Mouse (Mus musculus) cerebellum, adult 18-20 months (tissue): ENCODE data around the gene 1600014C23Rik.

Experiments
- DNase-seq, 2 experiments: peaks; one replicate each; pipeline ENCODE4 v3.0.0; 2021

Gene 1600014C23Rik

DNA sequence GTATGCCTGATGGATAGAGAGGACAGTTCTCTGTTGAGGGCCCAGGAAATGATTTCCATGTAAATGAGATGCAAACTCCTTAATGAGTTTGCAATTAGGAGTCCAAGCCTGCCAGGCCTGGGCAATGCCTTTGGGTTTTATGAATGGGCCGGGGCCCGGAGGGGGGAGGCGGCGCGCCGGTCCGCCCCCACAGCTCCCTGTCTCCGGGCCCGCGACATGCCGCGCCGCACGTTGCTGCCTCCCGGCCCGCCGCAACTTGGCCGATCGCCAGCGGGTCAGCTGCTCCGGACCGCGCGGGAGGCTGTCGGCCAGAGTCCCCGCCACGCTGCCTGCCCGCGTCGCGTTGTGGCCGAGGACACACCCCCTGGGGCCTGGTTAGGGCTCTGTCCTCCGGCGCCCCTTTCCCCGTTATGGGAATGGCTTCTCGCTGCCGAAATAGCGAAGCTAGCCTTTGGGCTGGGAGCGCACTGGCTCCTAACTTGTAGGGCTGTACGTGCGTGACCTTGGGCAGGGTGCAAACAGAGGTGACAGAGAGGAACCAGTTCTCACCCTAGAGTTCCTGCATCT lies at the start of gene 1600014C23Rik:
Gene 1600014C23Rik (minus strand): TSS at position 110 of the 567 bp plus-strand sequence.
- DNase-seq, result peak; percentile 68 to 83

DNA sequence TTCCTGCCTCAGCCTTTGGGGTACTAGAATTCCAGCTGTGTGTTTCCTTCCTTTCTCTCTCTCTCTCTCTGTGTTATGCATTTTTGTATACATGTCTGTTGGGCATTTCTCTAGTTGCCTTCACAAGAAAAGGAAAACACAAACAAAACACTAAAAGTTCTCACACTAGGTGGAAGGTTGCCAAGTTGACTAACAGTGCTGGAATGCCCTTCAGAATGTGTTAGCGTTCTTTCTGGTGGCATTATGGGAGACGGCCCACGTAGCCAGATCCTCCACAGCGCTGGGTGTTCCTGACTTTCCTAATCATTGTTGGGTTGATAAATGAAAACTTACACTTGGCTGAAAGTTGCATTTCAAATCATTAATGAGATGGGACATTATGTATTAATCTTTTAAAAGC lies 44.8 kb upstream of the 1600014C23Rik start:
- no peak for DNase-seq

DNA sequence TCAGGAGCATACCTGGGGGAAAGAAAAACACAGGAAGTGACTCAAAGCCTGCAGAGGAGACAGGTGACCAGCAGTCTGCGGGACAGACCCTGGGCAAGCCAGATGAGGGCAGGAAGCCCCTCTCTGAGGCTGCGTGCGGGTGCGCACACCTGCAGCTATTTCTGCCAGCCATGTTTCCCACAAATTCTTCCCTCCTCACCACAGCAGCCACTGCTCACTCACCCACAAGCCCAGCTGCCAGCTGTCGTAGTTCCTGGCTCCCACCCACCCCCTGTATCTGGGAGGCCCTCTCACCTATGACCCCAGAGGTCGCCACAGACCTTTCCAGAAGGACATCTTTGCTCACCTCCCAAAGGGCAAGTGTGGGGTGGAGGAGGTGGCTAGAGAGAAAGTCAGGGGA lies 43.8 kb upstream of the 1600014C23Rik start:
- DNase-seq, result no peak

DNA sequence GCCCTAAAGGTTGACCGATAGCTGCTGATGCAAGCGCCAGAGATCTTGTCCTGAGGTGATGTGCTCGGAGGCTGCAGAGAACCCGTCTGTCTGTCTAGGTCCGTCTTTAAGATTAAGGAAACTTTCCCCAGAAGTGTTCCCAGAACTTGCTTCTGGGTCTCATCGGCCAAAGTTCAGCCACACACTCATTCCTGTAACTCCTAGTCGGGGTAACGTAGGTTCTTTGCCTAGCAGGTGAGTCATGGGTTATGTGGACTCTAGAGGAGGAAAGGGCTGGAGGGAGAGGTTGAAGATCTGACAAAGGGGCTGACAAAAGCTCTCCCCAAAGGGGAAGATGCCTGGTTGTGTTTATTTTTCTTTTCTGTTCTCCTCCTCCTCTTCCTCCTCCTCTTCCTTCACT lies 42.5 kb upstream of the 1600014C23Rik start:
- no peak for DNase-seq

DNA sequence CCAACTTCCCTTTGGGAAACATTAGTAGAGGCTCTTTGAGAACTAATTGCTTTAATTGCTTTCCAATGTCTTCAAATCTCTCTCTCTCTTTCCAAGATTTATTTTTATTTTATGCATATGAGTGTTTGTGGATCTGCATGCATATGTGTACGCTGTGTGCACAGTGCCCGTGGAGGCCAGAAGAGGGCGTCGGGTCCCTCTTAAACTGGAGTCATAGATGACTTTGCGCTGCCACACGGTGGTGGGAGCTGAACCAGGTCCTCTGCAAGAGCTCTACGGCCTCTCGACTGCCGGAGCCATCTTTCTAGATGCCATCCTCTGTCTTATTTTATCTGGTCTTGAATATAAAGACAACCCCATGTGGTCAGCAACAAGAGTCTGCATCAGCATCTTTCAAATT lies 41.8 kb upstream of the 1600014C23Rik start:
- no peak for DNase-seq

DNA sequence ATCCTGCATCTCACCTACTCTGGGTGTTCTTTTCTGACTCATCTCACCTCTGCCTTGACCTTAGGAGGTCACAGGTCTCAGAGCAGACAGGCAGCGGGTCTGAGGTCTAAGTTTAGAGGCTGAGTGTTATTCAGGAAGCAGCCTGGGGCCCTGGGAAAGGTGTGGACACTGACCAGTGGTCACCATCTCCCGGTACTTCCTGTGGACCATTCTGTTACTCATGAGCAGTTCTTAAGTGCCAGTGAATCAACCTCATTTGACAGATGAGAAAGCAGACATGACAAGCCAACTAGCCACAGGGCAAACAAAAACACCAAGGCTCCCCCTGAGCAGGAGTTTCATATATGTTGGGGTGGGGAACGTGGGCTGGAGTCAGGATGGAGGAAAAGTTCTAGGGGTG lies 38.9 kb upstream of the 1600014C23Rik start:
- DNase-seq, result no peak

DNA sequence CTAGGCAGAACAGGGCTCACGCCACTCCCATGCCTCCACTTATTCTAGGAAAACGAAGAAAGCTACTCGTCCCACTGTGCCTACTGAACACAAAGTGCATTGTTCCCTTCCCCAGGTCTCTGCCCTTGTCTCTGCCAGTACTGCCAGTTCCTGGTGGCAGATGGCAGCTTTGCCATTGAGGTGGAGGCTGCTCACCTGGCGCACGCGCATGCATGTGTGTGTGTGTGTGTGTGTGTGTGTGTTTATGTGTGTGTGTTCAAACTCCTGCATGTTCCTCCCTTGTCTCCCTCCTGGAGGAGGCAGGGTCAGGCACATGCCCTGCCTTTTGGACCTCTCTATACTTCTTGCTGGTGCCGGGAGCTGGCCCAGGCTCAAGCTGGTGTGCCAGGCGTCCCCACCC lies 38.5 kb upstream of the 1600014C23Rik start:
- DNase-seq, result peak; percentile 53 to 58

DNA sequence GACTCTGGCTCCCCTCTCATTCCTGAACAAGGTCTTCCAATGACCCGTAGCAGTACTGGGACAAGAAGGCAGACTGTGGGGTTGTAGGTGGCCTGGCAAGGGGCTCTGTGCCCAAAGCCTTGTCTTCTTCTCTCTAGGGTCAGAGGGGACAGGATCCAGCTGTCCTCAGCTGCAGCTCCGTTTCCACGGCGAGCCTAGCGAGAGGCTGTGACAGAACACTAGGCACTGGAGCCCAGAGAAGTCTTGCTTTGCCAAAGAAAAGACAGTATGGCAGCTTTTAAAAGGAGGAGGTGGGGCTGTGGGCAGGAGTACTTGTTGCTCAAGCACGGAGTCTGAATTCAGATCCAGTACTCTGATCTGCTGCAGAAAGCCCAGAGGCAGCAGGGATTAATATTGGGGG lies 36.8 kb upstream of the 1600014C23Rik start:
- no peak for DNase-seq

DNA sequence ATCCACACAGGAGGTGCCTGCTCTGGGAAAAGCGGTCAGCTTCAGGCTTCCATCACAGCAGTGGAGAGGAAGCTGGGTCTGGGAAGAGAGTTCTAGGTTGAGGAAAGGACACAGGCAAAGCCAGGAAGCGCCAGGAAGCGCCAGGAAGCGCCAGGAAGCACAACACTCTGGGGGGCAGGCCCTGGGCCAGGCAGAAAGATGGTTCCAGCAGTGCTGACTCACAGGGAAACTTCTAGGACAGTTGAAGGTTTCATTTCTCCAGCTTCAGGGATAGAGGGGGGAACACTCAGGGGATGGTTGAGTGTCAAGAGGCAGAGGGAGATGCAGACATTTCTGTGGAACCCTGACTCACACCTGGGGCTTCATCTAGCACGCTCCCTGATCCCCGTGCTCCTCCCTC lies 36.2 kb upstream of the 1600014C23Rik start:
- peak; percentile 30 to 41 for DNase-seq

DNA sequence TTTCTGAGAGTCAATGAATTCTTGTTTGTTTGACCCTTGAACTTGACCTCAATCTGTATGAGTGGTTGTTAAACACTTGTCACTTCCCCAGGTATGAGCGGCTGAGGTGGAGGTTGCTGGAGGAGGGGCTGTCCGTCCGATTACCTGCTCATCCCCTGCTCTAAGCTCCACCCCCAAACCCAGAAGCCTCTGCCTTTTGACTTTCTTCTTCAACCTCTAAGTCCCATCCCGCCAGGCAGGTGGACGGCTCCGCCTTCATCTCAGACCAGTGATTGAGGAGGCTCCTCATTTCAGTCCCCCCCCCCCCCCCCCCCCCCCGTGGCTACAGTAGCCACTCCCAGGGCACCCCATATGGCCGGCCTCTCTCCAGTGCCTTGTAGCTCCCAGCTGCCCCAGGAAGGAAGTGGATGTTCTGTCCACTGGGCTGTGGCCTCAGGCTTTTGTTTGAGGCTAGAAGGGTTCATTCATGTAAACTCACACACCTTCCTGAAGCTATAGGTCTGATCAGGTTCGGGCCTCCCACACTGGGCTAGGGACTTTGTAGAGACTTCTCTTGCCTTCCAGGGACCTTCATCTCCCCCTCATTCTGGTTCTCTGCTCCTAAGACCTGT lies 34.0 kb upstream of the 1600014C23Rik start:
- no peak for DNase-seq

DNA sequence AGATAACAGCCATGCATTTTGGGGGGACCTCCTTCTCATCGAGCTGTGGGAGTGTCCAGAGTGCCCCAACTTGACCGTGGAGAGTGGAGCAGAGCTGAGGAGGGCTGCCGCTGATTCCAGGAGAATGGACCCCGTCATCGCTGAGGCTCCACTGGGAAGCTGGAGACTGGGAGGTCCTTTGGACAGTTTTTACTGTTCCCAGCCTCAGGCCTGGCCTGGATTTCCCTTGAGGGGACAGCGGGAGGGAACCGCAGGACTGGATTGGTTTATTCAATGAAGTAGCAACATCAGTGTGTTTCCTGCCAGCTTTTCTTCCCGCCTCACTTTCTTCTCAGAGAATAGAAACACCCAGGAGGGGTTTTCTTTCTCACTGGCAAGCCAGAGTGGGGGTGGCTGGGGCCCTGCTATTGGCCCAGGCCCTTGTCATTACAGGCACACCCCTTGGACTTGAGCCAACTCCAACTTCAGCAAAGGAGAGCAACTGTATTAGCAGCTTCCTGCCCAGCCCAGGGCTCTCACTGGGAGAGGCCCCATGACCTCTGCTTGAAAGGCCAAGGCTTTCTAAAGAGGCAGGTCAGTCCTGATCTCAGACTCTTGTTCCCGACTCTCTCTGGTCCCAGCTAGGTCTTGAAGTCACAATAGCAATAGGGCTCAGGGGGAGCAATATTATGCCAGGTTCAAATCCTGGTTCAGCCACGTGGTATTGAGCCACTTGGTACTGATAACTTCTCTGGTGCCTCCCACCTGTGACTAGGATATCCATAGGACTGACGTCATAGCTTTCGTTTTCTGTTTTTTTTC lies 33.3 kb upstream of the 1600014C23Rik start:
- DNase-seq, result peak; percentile 43 to 50

DNA sequence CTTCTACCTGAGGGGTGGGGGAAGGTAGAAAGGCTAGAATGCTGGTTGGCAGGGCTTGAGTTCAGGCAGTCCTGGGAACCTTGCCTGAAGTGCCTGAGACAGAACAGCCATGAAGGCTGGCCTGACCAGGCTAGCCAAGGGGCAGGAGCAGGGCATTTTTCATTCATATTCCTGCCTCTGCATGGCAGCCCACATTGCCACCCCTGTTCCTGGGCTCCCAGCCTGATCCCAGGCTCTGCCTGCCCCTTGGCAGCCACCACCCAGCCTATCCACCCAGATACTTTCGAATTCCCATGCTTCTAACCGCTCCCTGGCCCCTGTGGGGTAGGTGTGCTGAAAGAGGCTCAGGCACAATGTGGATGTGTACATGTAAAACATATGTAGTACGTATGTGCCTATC lies 32.3 kb upstream of the 1600014C23Rik start:
- DNase-seq, result no peak

DNA sequence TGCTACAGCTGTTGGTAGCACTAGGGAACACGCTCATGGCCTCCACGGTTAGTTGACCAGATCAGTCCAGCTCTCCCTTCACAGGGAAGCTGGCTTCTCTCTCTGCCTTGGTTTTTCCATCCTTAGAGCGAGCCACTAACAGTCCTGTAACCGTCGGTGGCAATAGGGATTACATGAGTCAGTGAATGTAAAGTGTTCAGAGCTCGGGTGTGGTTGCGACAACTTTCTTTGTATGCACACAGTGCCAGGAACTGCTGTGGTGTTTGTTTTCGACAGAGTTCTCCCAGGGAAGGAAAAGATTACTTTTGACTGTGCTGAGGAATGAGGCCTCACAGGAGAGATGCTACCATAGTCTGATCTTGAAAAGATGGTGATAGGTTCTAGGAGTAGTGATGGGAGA lies 29.5 kb upstream of the 1600014C23Rik start:
- DNase-seq, result no peak

DNA sequence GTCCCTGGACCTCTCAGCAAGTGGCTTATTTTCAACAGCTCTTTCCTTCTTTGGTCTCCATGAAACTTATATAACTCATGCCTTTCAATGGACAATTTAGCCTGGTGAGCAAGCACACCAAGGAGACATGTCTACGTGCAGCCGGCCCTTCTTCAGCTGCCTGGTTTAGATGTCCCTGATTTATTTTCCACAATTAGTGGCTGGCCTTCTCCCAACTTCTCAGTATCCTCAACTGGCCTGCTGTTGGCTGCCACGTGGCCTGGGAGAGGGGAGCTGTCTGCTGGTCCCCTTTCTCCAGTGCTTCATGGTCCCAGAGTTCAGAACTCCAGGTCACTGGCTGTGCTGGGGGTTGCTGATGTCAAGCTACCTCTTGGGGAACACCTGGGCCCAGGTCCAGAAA lies 28.3 kb upstream of the 1600014C23Rik start:
- DNase-seq, result no peak

DNA sequence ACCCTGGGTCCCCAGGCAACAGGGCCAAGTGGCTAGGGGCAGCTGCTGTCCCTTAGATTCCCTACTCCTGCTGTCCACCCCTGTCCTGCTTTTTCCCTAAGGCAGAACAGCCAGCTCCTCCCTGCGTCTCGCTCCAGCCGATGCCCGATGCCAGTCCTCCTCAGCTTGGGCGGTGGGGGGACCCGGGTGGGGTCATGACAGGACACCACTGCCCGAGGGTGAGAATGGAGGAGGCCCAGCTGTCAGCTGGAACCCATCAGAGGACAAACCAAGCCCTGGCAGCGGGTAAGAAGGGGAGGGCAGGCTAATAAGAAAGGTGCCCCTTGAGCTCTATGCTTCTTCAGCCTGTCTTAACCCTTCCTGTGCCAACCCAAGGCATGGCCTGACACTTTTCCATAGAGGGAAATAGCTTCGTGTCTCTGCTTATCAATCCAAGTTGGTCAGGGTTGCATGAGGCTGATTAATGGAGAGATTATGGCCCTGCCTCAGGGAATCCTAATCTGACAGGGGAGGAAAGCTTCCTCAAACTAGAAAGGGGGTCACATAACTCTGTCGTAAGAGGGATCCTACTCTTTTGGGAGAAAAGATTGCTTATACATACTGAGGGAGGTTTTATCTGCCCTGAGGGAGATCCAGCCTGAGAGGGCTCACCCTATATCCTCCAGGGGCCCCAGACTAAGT lies 27.5 kb upstream of the 1600014C23Rik start:
- peak in 1 of 2 experiments; percentile 22 for DNase-seq

DNA sequence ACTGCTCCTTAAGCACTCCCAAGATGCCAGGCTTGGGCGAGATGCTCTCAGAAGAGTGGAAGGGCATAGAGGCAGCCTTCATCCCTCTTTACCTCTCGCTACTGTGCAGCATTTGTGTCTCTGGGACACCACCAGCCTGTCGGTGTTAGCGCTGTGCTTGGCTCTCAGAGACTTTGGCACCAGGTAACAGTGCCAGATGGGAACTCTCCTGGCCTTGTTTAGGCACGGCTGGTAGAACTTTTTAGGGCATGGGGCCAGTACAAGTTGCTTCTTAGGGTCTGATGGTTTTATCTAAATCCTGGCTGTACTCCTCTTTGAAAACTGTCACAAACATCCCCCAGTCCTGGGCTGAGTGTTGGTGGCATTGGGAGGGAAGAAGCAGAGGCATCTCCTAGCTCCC lies 26.1 kb upstream of the 1600014C23Rik start:
- DNase-seq, result peak; percentile 60 to 66

DNA sequence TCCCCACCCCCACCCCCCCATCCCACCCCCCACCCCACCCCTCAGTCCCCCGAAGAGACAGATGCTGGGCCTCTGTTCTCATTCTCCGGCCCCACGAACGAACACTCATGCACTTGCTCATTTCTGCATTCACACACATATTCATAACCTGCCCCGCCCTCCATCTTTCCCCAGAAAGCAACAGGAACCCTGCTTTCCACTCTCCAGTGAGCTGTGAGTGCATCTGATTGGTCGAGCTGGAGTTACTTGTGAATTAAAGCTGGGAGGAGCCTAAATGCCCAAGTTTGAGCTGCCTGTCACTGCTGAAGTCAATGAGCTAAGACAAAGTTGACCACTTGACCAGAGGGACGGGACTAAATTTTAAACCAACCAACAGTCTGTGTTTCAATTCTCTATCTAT lies 25.2 kb upstream of the 1600014C23Rik start:
- DNase-seq, result no peak

DNA sequence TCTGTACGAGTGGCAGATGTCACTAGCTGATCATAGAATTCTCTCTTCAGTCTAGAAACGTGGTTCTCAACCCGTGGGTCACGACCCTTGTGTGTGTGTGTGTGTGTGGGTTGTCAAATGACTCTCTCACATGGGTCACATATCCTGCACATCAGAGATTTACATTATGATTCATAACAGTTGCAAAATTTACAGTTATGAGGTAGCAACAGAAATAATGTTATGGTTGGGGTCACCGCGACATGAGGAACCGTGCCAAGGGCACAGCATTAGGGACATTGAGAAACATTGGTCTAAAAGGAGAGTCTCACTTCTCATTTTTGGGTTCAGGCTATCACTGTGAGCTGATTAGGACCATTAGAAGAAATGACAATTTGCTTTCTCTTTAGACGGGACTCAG lies 24.3 kb upstream of the 1600014C23Rik start:
- no peak for DNase-seq

DNA sequence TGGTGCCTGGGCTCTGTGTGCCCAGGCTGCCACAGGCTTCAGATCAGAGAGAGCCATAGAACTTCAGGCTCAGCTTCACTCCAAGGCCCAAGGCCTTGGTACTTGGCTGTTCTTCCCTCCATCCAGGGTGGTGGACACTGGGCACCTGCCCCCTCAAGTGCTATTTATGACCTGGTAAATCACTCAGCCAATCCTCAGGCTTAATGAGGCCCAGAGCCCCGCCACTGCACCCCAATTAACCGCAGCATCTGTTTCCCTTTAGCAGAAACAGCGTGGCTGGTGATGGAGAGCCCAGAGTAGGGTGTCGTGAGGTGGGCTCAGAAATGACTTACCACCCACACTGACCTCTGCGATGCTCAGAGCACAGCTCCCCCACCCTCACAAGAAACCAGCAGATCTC lies 23.2 kb upstream of the 1600014C23Rik start:
- DNase-seq, result no peak

DNA sequence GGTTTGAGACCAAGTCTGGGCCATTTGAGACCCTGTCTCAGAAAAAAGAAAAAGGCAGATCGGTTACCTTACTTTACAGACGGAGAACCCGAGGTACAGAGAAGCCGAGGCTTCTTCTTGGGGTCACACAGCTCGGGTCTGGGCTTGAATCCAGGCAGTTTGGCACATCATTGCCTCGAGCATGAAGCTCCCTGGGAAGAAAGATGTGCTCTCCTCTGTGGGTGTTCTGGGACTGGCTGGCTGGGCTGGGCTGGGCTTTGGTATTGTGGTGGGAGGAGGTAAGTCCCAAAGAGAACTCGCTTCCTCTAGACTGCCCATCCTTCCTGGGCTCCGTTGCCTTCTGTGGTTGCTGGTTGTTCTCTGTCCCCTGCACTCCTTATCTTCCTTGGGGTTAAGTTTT lies 22.7 kb upstream of the 1600014C23Rik start:
- no peak for DNase-seq

DNA sequence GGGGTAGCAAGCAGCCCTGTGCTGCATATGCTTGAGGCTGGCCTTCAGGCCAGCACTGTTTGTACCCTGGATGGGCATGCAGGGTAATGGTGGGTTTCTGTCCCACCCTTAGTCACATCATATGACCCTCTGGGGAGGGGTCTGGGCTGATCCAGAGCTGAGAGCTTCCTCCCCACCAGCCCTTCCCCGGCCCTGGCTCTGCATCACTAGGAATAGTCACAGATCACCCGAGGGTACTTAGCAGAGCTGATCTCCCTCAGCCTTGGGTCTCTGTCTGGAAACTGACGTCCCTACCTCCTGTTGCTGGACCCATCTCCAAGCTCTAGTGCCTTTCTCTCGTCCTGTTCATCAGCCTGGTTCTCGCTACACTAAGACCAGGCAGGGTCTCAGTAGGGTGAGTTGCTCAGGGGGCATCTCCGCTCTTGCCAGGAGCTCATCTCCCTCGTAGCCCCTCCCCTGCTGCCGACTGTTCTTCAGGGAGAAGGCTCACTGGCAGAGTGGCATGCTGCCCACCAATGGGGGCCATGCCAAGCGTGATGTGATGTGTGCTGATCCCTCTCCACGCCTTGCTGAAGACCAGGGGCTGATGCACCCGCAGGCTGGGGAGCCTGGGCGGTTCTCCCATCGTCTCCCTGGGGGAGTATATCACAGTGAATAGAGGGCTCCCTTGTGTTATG lies 20.7 kb upstream of the 1600014C23Rik start:
- DNase-seq, result peak; percentile 35 to 36

DNA sequence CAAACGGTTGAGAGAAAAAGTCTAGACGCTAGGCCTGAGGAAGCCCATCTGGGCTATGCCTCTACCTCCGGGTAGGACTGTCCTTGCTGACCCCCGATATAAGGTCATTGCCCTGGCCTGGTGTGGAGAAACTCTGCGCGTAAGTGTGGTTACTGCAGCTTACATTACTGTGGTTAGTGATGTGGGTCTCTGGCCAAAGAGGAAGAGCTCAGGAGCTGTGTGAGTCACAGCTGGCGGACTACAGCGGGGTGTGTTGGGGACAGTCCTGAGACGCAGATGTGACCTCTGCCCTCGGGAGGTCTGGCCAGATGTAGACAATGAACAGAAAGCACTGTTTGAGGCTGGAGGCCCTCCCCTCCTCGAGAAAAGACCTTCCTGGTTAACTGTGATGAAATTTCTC lies 19.0 kb upstream of the 1600014C23Rik start:
- no peak for DNase-seq

DNA sequence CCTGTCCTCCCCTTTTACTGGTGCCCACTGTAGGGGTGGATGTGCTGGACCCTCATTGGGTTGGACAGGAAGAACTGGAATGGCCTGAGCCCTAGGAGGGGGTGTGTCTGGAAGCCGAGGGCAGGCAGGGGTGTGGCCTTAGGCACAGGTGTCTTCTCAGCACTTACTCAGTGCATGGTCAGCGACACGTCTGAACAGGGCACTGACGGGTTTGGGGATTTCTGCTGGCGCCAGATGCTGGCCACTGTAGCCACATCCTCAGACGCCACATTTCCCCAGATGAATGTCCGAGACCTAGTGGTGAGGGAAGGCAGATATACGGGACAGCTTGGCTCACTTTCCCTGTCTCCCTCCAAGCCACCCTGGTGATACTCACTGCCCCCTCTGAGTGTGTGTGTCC lies 18.4 kb upstream of the 1600014C23Rik start:
- DNase-seq, result no peak
